Comparison of ENCODE assay signal across 9 mouse cellular contexts in the genomic region with DNA sequence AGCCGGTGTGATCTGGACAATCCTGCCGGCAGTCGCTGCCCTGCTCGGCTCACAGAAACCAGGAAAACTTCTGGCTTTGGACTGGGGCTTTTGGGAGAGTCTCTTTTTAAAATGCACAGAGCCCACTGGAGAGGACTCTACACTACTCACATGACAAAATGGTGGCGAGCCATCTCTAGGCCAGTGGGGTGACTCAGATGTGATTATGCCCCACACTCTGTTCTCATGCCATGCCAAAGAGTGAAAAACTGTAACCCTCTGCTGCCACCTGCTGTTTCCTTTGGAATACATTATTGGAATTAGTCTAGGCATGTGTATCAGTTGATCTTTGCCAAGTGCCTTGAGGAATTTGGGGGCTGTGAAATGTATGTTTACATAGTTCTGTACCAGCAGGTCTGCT. TPM values are rescaled to one million over a fixed set of nuclear protein-coding genes. Genes with fewer than 3 reads are reported as not detected.
DNase-seq lines count a peak whose midpoint lies in the region; ATAC-seq and TF ChIP-seq lines count a peak whose summit lies in the region.
"Had no signal": no experiment of that assay in that cellular context is flagged by ENCODE, and none has a peak within 500 bp of the region (broad histone marks: within the 10 kb centered on the region; RNA-seq: fewer than 3 reads in every experiment).

No protein-coding gene starts in this region.

- peak; percentile 83 for TF ChIP-seq CTCF in intestine, postnatal 0 days (IDR thresholded peaks at IDR 0.05; ENCODE audit: low read depth)
- peak; percentile 67 for TF ChIP-seq CTCF in cortical plate, adult 2 months (IDR thresholded peaks at IDR 0.05; ENCODE audit: extremely low read depth, insufficient read depth, low read length)
- TF ChIP-seq CTCF in stomach, postnatal 0 days (IDR thresholded peaks at IDR 0.05; ENCODE audit: low read depth), result peak; percentile 85

- H3K4me1 ChIP-seq in intestine, postnatal 0 days (replicated peaks; ENCODE audit: control insufficient read depth, insufficient read depth, low read length), result no peaks in the 10 kb centered on the region; the same call in 1 of the 2 replicates
- 0 out of 2 replicates have a peak, but pooled peaks cover 6% of the 10 kb centered on the region for H3K4me1 ChIP-seq in intestine, embryonic 15.5 days (replicated peaks)
- H3K4me1 ChIP-seq in cortical plate, adult 2 months (ENCODE audit: control insufficient read depth, insufficient read depth, low read length), result no peaks in the 10 kb centered on the region
- H3K4me1 ChIP-seq in midbrain, embryonic 11.5 days (ENCODE audit: control insufficient read depth, insufficient read depth, low read length), result no peaks in the 10 kb centered on the region
- H3K4me1 ChIP-seq in stomach, postnatal 0 days (replicated peaks; ENCODE audit: control insufficient read depth, insufficient read depth), result no peaks in the 10 kb centered on the region; the same call in 1 of the 2 replicates
- H3K4me1 ChIP-seq: liver, embryonic 15.5 days had no signal

- no peaks in the 10 kb centered on the region for H3K9me3 ChIP-seq in intestine, postnatal 0 days (ENCODE audit: control insufficient read depth)
- 0 out of 2 replicates have a peak, but pooled peaks cover 3% of the 10 kb centered on the region for H3K9me3 ChIP-seq in intestine, embryonic 15.5 days
- H3K9me3 ChIP-seq in midbrain, embryonic 11.5 days (ENCODE audit: control insufficient read depth, low read length), result no peaks in the 10 kb centered on the region
- H3K9me3 ChIP-seq in stomach, postnatal 0 days (ENCODE audit: control insufficient read depth, low read length), result no peaks in the 10 kb centered on the region
- H3K9me3 ChIP-seq: liver, embryonic 15.5 days had no signal

- ATAC-seq in intestine, postnatal 0 days, result no peak
- no peak for ATAC-seq in intestine, embryonic 15.5 days
- peak; percentile 40 for ATAC-seq in activated CD4-positive, CD25-positive, alpha-beta regulatory T cell, adult 4 months
- peak; percentile 69 for ATAC-seq in midbrain, embryonic 11.5 days (ENCODE audit: low FRiP score)
- ATAC-seq in stomach, postnatal 0 days (ENCODE audit: low FRiP score, low TSS enrichment), result peak; percentile 57

- H3K9ac ChIP-seq in intestine, postnatal 0 days (ENCODE audit: low read depth, low read length), result no peak overlapping the region
- H3K9ac ChIP-seq in intestine, embryonic 15.5 days, result no peak overlapping the region
- no peak overlapping the region for H3K9ac ChIP-seq in midbrain, embryonic 11.5 days (ENCODE audit: low read length)
- no peak overlapping the region for H3K9ac ChIP-seq in stomach, postnatal 0 days (ENCODE audit: low read length)
- H3K9ac ChIP-seq: liver, embryonic 15.5 days had no signal

- H3K4me2 ChIP-seq in intestine, postnatal 0 days (replicated peaks; ENCODE audit: low read depth), result no peak overlapping the region
- no peak overlapping the region for H3K4me2 ChIP-seq in intestine, embryonic 15.5 days (replicated peaks)
- no peak overlapping the region for H3K4me2 ChIP-seq in midbrain, embryonic 11.5 days
- H3K4me2 ChIP-seq in stomach, postnatal 0 days (replicated peaks; ENCODE audit: low read depth), result no peak overlapping the region
- H3K4me2 ChIP-seq: liver, embryonic 15.5 days had no signal

- TF ChIP-seq EP300 in stomach, postnatal 0 days (optimal IDR thresholded peaks at IDR 0.05), result no peak

- H3K27ac ChIP-seq in intestine, postnatal 0 days (ENCODE audit: low read depth, low read length), result no peak overlapping the region
- H3K27ac ChIP-seq in intestine, embryonic 15.5 days, result no peak overlapping the region
- H3K27ac ChIP-seq in cortical plate, adult 2 months (ENCODE audit: insufficient read depth, low read length), result no peak overlapping the region
- no peak overlapping the region for H3K27ac ChIP-seq in midbrain, embryonic 11.5 days (ENCODE audit: low read depth, low read length)
- no peak overlapping the region for H3K27ac ChIP-seq in stomach, postnatal 0 days (replicated peaks)
- H3K27ac ChIP-seq: liver, embryonic 15.5 days had no signal

- WGBS in intestine, postnatal 0 days, result 82% methylated on average over 5 of the region's 5 CpGs
- WGBS in intestine, embryonic 15.5 days, result 74% methylated on average over 5 of the region's 5 CpGs
- WGBS in midbrain, embryonic 11.5 days, result 77% methylated on average over 5 of the region's 5 CpGs
- WGBS in stomach, postnatal 0 days, result 71% methylated on average over 5 of the region's 5 CpGs

- no peak overlapping the region for H3K4me3 ChIP-seq in intestine, postnatal 0 days (ENCODE audit: low read depth, low read length)
- H3K4me3 ChIP-seq in intestine, embryonic 15.5 days (replicated peaks), result no peak overlapping the region
- no peak overlapping the region for H3K4me3 ChIP-seq in cortical plate, adult 2 months (ENCODE audit: insufficient read depth, low read length)
- no peak overlapping the region for H3K4me3 ChIP-seq in midbrain, embryonic 11.5 days (ENCODE audit: low read depth, low read length)
- no peak overlapping the region for H3K4me3 ChIP-seq in stomach, postnatal 0 days (ENCODE audit: low read depth, low read length)
- H3K4me3 ChIP-seq: liver, embryonic 15.5 days had no signal

- peak; percentile 79 to 87 for DNase-seq in heart, postnatal 10 days
- peak; percentile 45 to 56 for DNase-seq in layer of hippocampus, adult 8-10 months (ENCODE audit: low spot score in 2 of 2)
- peak; percentile 96 for DNase-seq in midbrain, embryonic 11.5 days (ENCODE audit: low spot score, missing footprints)
- DNase-seq in stomach, postnatal 0 days (ENCODE audit: low spot score), result peak; percentile 69

- peaks cover 5% of the 10 kb centered on the region; the same call in 1 of the 2 replicates for H3K36me3 ChIP-seq in intestine, postnatal 0 days (ENCODE audit: control insufficient read depth, insufficient read depth)
- no peaks in the 10 kb centered on the region for H3K36me3 ChIP-seq in intestine, embryonic 15.5 days
- H3K36me3 ChIP-seq in midbrain, embryonic 11.5 days (ENCODE audit: control insufficient read depth, insufficient read depth, low read length), result no peaks in the 10 kb centered on the region
- no peaks in the 10 kb centered on the region for H3K36me3 ChIP-seq in stomach, postnatal 0 days (ENCODE audit: control insufficient read depth, insufficient read depth, low read length)
- H3K36me3 ChIP-seq: liver, embryonic 15.5 days had no signal

- no peak for TF ChIP-seq POLR2A in cortical plate, adult 2 months (IDR thresholded peaks at IDR 0.05; ENCODE audit: extremely low read depth, insufficient read depth, low read length)

- H3K27me3 ChIP-seq in intestine, postnatal 0 days (replicated peaks; ENCODE audit: control insufficient read depth, insufficient read depth, low read length), result no peaks in the 10 kb centered on the region
- H3K27me3 ChIP-seq in intestine, embryonic 15.5 days (replicated peaks), result no peaks in the 10 kb centered on the region
- no peaks in the 10 kb centered on the region for H3K27me3 ChIP-seq in midbrain, embryonic 11.5 days (ENCODE audit: control insufficient read depth, insufficient read depth, low read length)
- H3K27me3 ChIP-seq in stomach, postnatal 0 days (ENCODE audit: control insufficient read depth, insufficient read depth, low read length), result no peaks in the 10 kb centered on the region
- H3K27me3 ChIP-seq: liver, embryonic 15.5 days had no signal

- intact Hi-C loops in heart, postnatal 10 days (cut with DNase I), result loop anchor here (5.0 kb wide), 1 partner anchor 157 kb away; no protein-coding TSS in a partner anchor

RNA-seq across cellular contexts. Expression of a gene that starts 17.9 kb away (rescaled TPM):
- polyA plus RNA-seq in intestine, postnatal 0 days (2015; fragmentation: Nextera tagmentation; extraction: Ambion mirVana), result 3.2 and 3.3 TPM in 2 replicates
- polyA plus RNA-seq in intestine, embryonic 15.5 days (2015; fragmentation: Nextera tagmentation; extraction: Ambion mirVana), result 4.4 and 4.9 TPM in 2 replicates
- polyA plus RNA-seq in activated CD4-positive, CD25-positive, alpha-beta regulatory T cell, adult 4 months (2017; shearing (Covaris generic)), result not detected
- 2.0 and 3.0 TPM in 2 replicates for polyA plus RNA-seq in cortical plate, adult 2 months (2012; rRNA removed)
- 10 to 100 TPM; 13.8 to 15.7 TPM for total RNA-seq in heart, postnatal 10 days (2021)
- 1 to 10 TPM; 1.7 to 3.1 (median 2.4) TPM for total RNA-seq in layer of hippocampus, adult 8-10 months (2022)
- polyA plus RNA-seq in midbrain, embryonic 11.5 days (2014; fragmentation: Nextera tagmentation; extraction: Ambion mirVana), result 4.6 and 5.4 TPM in 2 replicates
- 4.3 and 4.6 TPM in 2 replicates for polyA plus RNA-seq in stomach, postnatal 0 days (2015; fragmentation: Nextera tagmentation; extraction: Ambion mirVana)

RNA-seq across cellular contexts. Expression of a gene that starts 30.6 kb away (rescaled TPM):
- polyA plus RNA-seq in intestine, postnatal 0 days (2015; fragmentation: Nextera tagmentation; extraction: Ambion mirVana), result 17.9 and 19.3 TPM in 2 replicates
- 33.7 and 33.9 TPM in 2 replicates for polyA plus RNA-seq in intestine, embryonic 15.5 days (2015; fragmentation: Nextera tagmentation; extraction: Ambion mirVana)
- polyA plus RNA-seq in activated CD4-positive, CD25-positive, alpha-beta regulatory T cell, adult 4 months (2017; shearing (Covaris generic)), result 1 to 10 TPM in 1 of 2 experiments, under 1 TPM in 1; 0.84 to 2.3 TPM
- polyA plus RNA-seq in cortical plate, adult 2 months (2012; rRNA removed), result 32.8 and 34.2 TPM in 2 replicates
- 10 to 100 TPM; 58.8 to 64.6 TPM for total RNA-seq in heart, postnatal 10 days (2021)
- total RNA-seq in layer of hippocampus, adult 8-10 months (2022), result 10 to 100 TPM; 60.8 to 88.6 (median 72.1) TPM
- 34.6 and 35.9 TPM in 2 replicates for polyA plus RNA-seq in midbrain, embryonic 11.5 days (2014; fragmentation: Nextera tagmentation; extraction: Ambion mirVana)
- polyA plus RNA-seq in stomach, postnatal 0 days (2015; fragmentation: Nextera tagmentation; extraction: Ambion mirVana), result 14.8 and 14.9 TPM in 2 replicates

Comparison
In these comparisons a context has a peak if more than half of its experiments do, and no peak if none do; other contexts are left out.
1. ATAC-seq: peak in activated CD4-positive, CD25-positive, alpha-beta regulatory T cell, adult 4 months (single experiment), midbrain, embryonic 11.5 days (single experiment) and stomach, postnatal 0 days (single experiment); none in intestine, postnatal 0 days (single experiment) and intestine, embryonic 15.5 days (single experiment).
2. Peak in every context shown above with its lines, with median percentiles within 50 percentile points of each other: CTCF ChIP-seq and DNase-seq.